Mouse (Mus musculus): ENCODE data around the gene Slc25a51.

Slc25a51 gene

DNA sequence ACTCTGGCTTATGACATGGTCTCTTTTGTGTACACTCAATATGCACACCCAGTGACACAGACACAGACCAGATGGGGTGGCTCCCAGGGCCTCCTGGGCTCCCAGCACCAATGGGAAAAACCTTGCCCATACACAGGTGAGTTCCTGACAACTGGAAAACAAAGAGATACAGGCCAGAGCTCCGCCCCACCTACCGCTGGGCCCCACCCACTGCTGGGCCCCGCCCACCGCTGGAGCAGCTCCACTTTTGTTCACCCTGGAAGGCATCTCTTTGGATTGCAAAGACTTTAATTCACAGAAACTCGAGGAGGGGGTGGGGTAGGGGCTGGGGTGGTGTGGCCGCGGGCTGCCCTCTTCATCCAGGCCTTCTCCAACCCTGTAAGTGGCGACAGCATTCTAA, 14.8 kb upstream of the Slc25a51 start:
- DNase-seq (ENCODE audit: low read depth, low spot score): no peak

GRCm38 (mm10) chr4:45422640-45423039, 14.1 kb upstream of the Slc25a51 start:
- DNase-seq (ENCODE audit: low read depth, low spot score): no peak

- DNase-seq (ENCODE audit: low read depth, low spot score): no peak
Measured at GRCm38 (mm10) chr4:45421519-45422260, 13.1 kb upstream of the Slc25a51 start.

GRCm38 (mm10) chr4:45420733-45421132, 12.2 kb upstream of the Slc25a51 start:
- DNase-seq (ENCODE audit: low read depth, low spot score): no peak

GRCm38 (mm10) chr4:45419051-45419450, 10.5 kb upstream of the Slc25a51 start:
- DNase-seq (ENCODE audit: low read depth, low spot score): no peak

DNA sequence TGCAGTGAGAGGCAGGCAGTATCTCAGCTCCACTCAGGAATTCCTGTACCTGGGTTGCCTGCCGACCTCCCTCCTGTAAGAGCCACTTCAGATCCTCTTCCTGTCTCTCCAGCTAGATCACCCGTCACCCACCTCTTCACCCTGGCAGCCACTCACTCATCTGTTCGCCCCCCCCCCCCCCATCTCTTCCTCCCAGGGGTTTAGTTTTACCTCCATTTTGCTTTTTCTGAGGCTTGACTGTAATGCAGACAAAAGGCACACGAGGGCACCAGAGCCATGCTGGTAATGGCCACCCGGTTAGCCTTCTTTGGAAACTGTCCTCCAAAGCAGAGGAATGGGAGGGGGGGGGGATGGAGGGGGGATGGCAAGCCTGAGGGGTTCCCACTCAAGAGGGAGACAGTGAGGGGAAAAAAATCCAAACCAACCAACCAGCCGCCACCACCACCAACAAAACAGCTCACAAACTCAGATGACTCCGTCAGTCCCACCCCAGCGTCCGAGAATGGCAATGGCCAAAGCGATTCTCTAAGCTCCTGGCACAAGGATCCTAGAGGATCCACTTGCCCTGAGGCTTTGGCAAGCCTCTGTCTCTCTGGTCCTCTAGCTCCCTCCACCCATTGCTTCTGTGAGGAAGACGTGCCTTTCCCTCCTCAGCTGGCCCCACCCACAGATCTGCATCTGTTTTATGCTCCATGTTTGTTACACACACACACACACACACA, 9.8 kb upstream of the Slc25a51 start:
- peak; percentile 49 for DNase-seq (ENCODE audit: low read depth, low spot score)

- no peak for DNase-seq (ENCODE audit: low read depth, low spot score)
Measured at GRCm38 (mm10) chr4:45416314-45416713, 7.7 kb upstream of the Slc25a51 start.

DNA sequence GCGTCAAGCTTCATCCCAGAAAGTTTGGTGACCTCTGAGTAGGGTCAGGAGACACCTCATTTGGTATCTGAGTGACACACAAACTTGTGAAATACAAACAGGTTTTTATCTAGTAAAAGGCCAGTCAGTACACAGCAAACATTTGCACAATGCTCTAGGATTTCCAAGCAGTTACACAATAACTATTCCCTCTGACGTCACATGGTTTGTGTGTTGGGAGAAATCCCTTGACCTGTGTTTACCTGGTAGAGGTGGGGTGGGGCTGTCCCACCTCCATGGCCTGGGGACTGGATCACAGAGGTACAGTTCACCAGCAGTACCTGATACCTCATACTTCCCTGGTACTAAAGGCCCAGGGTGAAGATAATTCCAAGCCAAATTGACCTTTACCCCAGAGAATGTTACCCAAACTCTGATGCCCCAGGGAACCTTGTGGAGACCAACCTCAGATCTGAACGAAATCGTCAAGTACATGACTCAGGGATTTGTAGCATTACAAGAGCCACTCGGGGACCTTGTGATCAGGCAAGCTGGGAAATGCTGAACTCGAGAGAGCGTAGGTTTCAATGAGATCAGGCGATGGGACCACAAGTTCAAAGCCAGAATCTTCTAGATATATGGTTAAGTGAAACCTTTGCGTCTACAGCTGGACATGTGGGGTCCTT, 5.2 kb upstream of the Slc25a51 start:
- DNase-seq (ENCODE audit: low read depth, low spot score): no peak

DNA sequence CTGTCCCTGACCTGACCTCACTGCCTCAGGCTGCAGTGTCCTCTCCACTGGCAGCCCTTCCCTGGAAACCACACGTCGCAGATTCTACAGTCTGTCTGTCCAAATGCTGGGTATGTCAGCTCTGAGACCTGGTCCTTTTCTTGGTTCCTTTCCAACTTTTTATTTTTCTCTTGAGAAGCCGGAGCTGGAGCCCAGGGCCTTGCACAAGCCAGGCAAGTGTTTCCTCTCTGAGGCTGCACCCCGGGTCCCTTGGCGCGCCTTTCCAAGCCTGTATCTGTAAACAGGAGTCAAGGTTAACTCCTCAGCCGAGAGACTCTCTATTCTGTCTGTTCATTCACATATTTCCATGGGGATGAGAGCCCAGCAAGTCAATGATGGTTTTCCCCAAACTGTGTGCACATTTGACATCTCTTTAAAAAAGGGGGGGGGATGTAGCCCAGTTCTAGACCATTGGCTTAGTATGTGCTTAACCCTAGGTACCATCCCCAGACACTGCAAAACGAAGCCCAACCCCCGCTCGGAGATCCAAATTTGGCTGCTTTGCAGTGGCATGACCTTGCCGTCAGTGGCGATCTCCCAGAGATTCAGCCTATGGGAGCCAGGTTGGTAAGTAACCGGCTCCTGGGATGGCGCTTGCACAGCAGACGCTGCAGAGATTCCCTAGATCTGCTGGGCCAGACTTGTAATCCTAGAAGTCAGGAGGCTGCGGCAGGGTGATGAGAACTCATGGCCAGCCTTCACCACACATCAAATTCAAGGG, 4.0 kb upstream of the Slc25a51 start:
- no peak for DNase-seq (ENCODE audit: low read depth, low spot score)

- DNase-seq (ENCODE audit: low read depth, low spot score): no peak
Measured at GRCm38 (mm10) chr4:45411181-45411790, 2.7 kb upstream of the Slc25a51 start.

DNA sequence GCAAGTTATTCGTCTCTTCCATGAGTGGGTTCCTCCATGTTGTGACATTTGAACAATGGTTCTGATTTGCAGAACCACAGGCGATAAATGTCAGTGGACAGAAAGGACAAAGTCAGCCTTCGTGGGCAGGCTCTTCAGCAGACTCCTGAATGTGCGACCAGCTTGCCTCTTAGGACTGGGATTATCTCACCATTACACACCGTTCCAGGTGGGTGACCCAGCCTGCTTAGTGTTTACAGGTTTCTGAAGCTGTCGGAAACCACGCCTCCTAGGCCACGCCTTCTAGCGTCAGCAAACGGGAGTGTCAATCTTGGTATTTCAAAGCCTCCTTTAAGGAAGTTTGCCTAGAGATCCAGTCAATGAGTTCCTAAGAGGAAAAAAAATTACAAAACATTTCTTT, 704 bp upstream of the Slc25a51 start:
- DNase-seq (ENCODE audit: low read depth, low spot score): peak; percentile 88

DNA sequence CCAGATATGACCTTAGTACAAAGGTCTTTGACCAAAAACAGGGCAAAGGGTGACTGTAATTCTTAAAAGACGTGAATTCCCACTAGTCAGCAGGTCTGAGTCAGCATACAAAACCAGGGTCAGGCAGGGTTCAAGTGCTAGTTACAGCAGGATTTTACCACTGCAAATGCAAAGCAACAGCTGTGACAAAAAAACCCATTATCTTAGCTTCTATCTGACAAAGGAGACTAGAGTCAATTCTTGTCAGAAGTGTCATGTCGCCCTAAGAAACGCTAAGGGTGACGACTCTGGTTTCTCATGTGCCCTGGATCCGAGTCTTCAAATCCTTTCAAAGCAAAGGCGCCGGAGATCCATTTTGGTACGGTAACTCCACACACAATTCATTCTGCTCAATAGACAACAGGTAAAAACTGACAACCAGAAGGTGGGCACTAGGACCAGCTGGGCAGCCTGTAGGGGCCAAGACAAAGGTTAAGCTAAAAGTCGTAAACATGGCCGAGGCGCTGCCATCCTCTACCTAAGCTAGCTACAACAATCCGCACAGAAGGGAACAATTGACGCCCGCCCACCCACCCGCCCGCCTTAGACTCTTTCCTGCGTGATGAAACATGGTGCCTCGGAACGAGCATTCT, 747 bp downstream of the Slc25a51 start:
- DNase-seq (ENCODE audit: low read depth, low spot score): peak; percentile 55

GRCm38 (mm10) chr4:45407001-45407702, 1.4 kb downstream of the Slc25a51 start:
- no peak for DNase-seq (ENCODE audit: low read depth, low spot score)

GRCm38 (mm10) chr4:45406397-45406796, 2.2 kb downstream of the Slc25a51 start:
- no peak for DNase-seq (ENCODE audit: low read depth, low spot score)

DNA sequence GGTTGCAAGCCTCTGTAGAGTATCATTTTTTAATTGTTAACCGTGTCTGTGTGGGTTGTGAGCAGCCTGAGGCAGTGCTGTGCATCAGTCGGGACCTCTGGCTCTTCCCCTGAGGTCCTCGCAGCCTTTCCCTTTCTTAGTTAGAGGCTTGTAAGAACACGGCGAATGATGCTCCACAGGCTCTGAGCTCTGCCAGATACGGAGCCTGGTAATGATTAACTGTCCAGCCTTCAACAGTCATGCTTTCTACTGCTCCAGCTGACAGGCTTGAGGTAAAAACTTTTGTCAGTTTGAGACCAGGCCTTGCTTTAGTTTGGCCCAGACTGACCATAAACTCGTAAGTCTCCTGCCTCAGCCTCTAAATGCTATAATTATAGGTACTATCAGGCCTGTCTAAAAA, 3.3 kb downstream of the Slc25a51 start:
- no peak for DNase-seq (ENCODE audit: low read depth, low spot score)

DNA sequence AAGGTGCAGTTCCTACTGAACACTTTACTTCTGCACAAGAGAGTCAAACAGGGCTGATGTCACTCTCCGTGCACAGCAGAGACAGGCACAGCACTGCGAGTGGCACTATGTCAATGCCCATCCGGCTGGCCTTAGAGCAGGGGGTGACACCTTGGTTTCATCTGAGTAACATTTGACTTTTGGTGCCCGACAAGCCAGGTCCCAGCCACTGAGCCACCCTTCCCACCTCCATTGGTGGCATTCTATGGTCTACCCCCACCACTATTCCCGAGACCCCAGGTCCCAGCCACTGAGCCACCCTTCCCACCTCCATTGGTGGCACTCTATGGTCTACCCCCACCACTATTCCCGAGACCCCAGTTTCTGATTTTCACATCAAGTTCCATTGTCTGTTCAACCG, 4.5 kb downstream of the Slc25a51 start:
- no peak for DNase-seq (ENCODE audit: low read depth, low spot score)

- no peak for DNase-seq (ENCODE audit: low read depth, low spot score)
Measured at GRCm38 (mm10) chr4:45403499-45403878, 5.1 kb downstream of the Slc25a51 start.

DNA sequence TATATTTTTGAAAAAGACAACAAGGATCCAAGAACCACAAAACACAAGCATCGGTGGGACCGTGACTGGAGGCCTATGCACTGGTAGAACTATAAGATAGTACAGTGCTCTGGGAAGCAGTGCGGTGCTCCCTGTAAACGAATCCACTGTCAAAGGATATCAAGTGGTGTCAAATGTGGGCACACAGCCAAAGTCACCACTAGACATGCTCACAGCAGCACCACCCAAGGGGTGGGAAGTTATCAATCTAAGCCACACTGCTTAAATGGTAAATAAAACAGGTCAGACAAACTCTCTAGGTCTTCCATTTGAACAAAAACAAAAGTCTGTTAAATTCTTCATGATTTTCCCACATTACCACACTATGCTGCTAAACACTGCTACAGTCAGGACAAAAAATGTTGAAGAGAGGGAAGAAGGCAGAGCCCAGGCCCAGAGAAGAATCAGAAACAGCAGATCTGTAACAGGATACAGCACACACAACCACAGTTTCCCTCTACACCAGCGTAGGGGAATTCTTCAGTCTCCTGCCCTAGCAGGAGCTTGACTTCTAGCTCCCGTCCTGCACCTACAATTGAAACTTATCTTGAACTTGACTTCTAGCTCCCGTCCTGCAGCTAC, 5.6 kb downstream of the Slc25a51 start:
- DNase-seq (ENCODE audit: low read depth, low spot score): no peak

DNA sequence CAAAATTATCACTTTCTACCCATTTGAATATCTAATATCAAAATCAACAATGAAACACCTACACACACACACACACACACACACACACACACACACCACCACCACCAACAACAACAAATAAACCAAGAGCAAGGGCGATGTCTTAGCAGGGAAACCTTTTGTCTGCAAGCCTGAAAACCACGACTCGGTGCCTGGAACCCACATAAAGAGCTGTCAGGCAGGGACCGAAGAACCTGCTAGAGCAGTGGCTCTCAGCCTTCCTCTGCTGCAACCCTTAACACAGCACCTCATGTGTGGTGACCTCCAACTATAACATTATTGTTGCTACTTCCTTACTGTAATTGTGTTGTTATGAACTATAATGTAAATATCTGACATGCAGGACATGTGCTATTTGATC, 6.3 kb downstream of the Slc25a51 start:
- no peak for DNase-seq (ENCODE audit: low read depth, low spot score)

Data from A20 (cell line).